Mouse (Mus musculus) kidney, adult 2 months (tissue): Measurements from ENCODE around the gene Nubp1.

Source experiments
- CTCF ChIP-seq: fragments of 200-500 bp; conservative IDR thresholded peaks from 2 replicates; pipeline ENCODE4 v1.5.1; 2011; ENCODE audit warnings: low read depth, mild to moderate bottlenecking, control low read depth, low read length, moderate library complexity, mixed read lengths; ENCODE audit not compliant: insufficient read depth, insufficient read length
- POLR2A ChIP-seq: fragments of 200-500 bp; IDR thresholded peaks from one replicate; pipeline ENCODE4 v1.6.1; 2011; ENCODE audit warnings: low read depth, low read length, control low read depth

DNA sequence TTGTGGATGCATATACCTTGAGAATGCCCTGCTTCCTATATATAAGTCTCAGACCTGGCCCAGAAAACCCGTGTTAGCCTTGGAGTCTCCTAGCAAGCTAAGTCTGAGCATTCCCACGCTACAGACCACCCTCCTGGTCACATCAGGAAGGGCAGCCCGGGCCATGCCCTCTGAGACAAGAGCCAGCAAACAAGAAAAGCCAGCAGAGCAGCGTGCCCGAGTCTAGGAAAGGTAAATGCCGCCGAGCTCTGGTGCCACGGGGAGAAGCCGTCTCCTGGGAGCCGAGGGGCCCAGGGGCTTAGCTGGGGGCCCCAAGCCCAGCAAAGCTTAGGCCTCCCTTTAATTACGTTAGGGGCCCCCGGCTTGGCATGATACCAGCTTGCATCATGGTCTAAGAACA, 26.5 kb upstream of the Nubp1 start:
- TF ChIP-seq CTCF (no peak), POLR2A (no peak)
